9 mouse cellular contexts compared by ENCODE assay signal in the genomic region with DNA sequence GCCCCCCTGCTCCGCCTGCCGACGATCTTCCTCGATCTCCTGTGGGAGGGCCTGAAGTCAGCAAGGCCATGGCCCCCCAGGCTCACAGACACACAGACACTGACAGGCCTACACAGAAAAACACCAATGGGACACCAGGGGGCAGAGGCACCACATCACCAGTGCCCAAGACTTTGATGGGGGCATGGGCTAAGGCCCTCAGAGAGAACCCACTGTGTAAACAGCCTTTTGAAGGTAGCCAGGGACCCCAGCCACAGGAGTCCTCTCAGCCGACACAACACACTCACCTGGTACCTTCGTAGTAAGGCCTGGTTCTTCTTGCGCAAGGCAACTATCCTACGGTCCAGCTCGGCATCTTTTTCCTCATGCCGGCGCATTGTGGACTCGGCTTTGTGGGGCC. TPM values are rescaled to one million over a fixed set of nuclear protein-coding genes. Genes with fewer than 3 reads are reported as not detected.
DNase-seq lines count a peak whose midpoint lies in the region; ATAC-seq and TF ChIP-seq lines count a peak whose summit lies in the region.
"Had no signal": no experiment of that assay in that cellular context is flagged by ENCODE, and none has a peak within 500 bp of the region (broad histone marks: within the 10 kb centered on the region; RNA-seq: fewer than 3 reads in every experiment).

No protein-coding gene starts in this region.

- H3K27ac ChIP-seq in kidney, postnatal 0 days: peak overlapping the region; percentile 92
- H3K27ac ChIP-seq in brown adipose tissue, adult 24 weeks (replicated peaks; ENCODE audit: low read depth, low read length): peak overlapping the region; percentile 96
- peak overlapping the region; percentile 87 for H3K27ac ChIP-seq in hindbrain, embryonic 14.5 days

- peak overlapping the region; percentile 5 for H3ac ChIP-seq in myocyte (ENCODE audit: control insufficient read depth, insufficient read length)

- TF ChIP-seq POLR2A in myocyte (IDR thresholded peaks at IDR 0.05; ENCODE audit: insufficient read length, low read depth): peak; percentile 5

- ATAC-seq in kidney, postnatal 0 days (replicated peaks; ENCODE audit: low FRiP score, low read depth): no peak
- ATAC-seq in hindbrain, embryonic 14.5 days (ENCODE audit: low FRiP score): no peak

- no peak overlapping the region for H3K4me3 ChIP-seq in kidney, postnatal 0 days (replicated peaks; ENCODE audit: low read depth, low read length)
- peak overlapping the region; percentile 60 for H3K4me3 ChIP-seq in brown adipose tissue, adult 24 weeks (ENCODE audit: insufficient read depth, low read depth, low read length)
- no peak overlapping the region for H3K4me3 ChIP-seq in hindbrain, embryonic 14.5 days (replicated peaks; ENCODE audit: low read length)
- H3K4me3 ChIP-seq in myocyte: peak overlapping the region; percentile 58

- peaks cover 23% of the 10 kb centered on the region for H3K4me1 ChIP-seq in kidney, postnatal 0 days (replicated peaks; ENCODE audit: insufficient read depth, low read length)
- peaks cover 30% of the 10 kb centered on the region for H3K4me1 ChIP-seq in brown adipose tissue, adult 24 weeks (ENCODE audit: control insufficient read depth, insufficient read depth, insufficient read length, low read length)
- H3K4me1 ChIP-seq in hindbrain, embryonic 14.5 days (replicated peaks; ENCODE audit: control insufficient read depth, insufficient read depth, low read length): peaks cover 27% of the 10 kb centered on the region

- H3K9me3 ChIP-seq in kidney, postnatal 0 days (replicated peaks; ENCODE audit: low read length): no peaks in the 10 kb centered on the region
- no peaks in the 10 kb centered on the region for H3K9me3 ChIP-seq in hindbrain, embryonic 14.5 days (ENCODE audit: control insufficient read depth, low read length)
- H3K9me3 ChIP-seq: megakaryocyte, embryonic 14.5 days had no signal

- WGBS in kidney, postnatal 0 days: 87% methylated on average over 12 of the region's 12 CpGs
- WGBS in hindbrain, embryonic 14.5 days: 73% methylated on average over 12 of the region's 12 CpGs

- peak; percentile 36 for TF ChIP-seq CTCF in kidney, postnatal 0 days (IDR thresholded peaks at IDR 0.05; ENCODE audit: low read depth)

- H3K9ac ChIP-seq in kidney, postnatal 0 days (ENCODE audit: low read depth, low read length): peak overlapping the region; percentile 50; the same call in 1 of the 2 replicates
- H3K9ac ChIP-seq in hindbrain, embryonic 14.5 days: peak overlapping the region; percentile 54

- no peaks in the 10 kb centered on the region for H3K36me3 ChIP-seq in kidney, postnatal 0 days (ENCODE audit: insufficient read depth, low read length)
- no peaks in the 10 kb centered on the region for H3K36me3 ChIP-seq in hindbrain, embryonic 14.5 days (replicated peaks; ENCODE audit: control insufficient read depth, insufficient read depth)
- peaks cover 13% of the 10 kb centered on the region for H3K36me3 ChIP-seq in myocyte (ENCODE audit: control insufficient read depth, insufficient read depth)

- no peak for DNase-seq in kidney, postnatal 0 days (ENCODE audit: low spot score)
- DNase-seq in kidney, adult 9 months: no peak
- no peak for DNase-seq in hindbrain, embryonic 14.5 days (ENCODE audit: low spot score)
- DNase-seq in gastrocnemius, postnatal 4 days (ENCODE audit: low spot score in 2 of 2): no peak
- DNase-seq in cerebellum, adult 8-10 months: no peak
- no peak for DNase-seq in spleen, postnatal 36 days (ENCODE audit: low spot score in 2 of 2)

- H3K79me2 ChIP-seq in myocyte (ENCODE audit: control insufficient read depth, insufficient read depth): no peaks in the 10 kb centered on the region

- H3K27me3 ChIP-seq in kidney, postnatal 0 days (ENCODE audit: insufficient read depth, low read length): 0 out of 2 replicates have a peak, but pooled peaks cover 3% of the 10 kb centered on the region
- H3K27me3 ChIP-seq in hindbrain, embryonic 14.5 days (ENCODE audit: control insufficient read depth, insufficient read depth, low read length): no peaks in the 10 kb centered on the region
- no peaks in the 10 kb centered on the region for H3K27me3 ChIP-seq in myocyte (ENCODE audit: control insufficient read depth, insufficient read depth, insufficient read length)

- H3K4me2 ChIP-seq in kidney, postnatal 0 days (ENCODE audit: low read length): peak overlapping the region; percentile 53
- H3K4me2 ChIP-seq in hindbrain, embryonic 14.5 days (replicated peaks): peak overlapping the region; percentile 43
- H3K4me2 ChIP-seq in myocyte (ENCODE audit: low read depth): peak overlapping the region; percentile 99

TF ChIP-seq in myocyte, 11 proteins besides CTCF, POLR2A, EP300 and RAD21:
- TF ChIP-seq USF1 (IDR thresholded peaks at IDR 0.05; ENCODE audit: low read depth) (no peak), CEBPB (IDR thresholded peaks at IDR 0.05; ENCODE audit: insufficient read depth, poor library complexity, severe bottlenecking) (peak; percentile 35; the same call in 1 of the 2 replicates), REST (IDR thresholded peaks at IDR 0.05; ENCODE audit: insufficient read depth, insufficient read length) (no peak)

RNA-seq across cellular contexts. Expression of a gene that starts 1.1 kb away (rescaled TPM):
- polyA plus RNA-seq in kidney, postnatal 0 days (2015; fragmentation: Nextera tagmentation; extraction: Ambion mirVana): 0.91 and 0.95 TPM in 2 replicates
- 4.0 and 4.8 TPM in 2 replicates for polyA plus RNA-seq in brown adipose tissue, adult 24 weeks (2012; ENCODE audit: insufficient read depth, insufficient read length, missing spikeins)
- 0.48 and 0.87 TPM in 2 replicates for polyA plus RNA-seq in hindbrain, embryonic 14.5 days (2014; fragmentation: Nextera tagmentation; extraction: Ambion mirVana)
- polyA plus RNA-seq in myocyte (2012; fragmentation: generic; extraction: Trizol): 9.0 TPM
- 10 to 100 TPM; 11.0 to 12.8 TPM for total RNA-seq in gastrocnemius, postnatal 4 days (2021)

RNA-seq across cellular contexts. Expression of a gene that starts 11.2 kb away (rescaled TPM):
- polyA plus RNA-seq in kidney, postnatal 0 days (2015; fragmentation: Nextera tagmentation; extraction: Ambion mirVana): not detected in 2 replicates
- not detected in 2 replicates for polyA plus RNA-seq in brown adipose tissue, adult 24 weeks (2012; ENCODE audit: insufficient read depth, insufficient read length, missing spikeins)
- not detected in 2 replicates for polyA plus RNA-seq in hindbrain, embryonic 14.5 days (2014; fragmentation: Nextera tagmentation; extraction: Ambion mirVana)
- polyA plus RNA-seq in myocyte (2012; fragmentation: generic; extraction: Trizol): not detected
- total RNA-seq in gastrocnemius, postnatal 4 days (2021): not detected

RNA-seq across cellular contexts. Expression of a gene that starts 15.8 kb away (rescaled TPM):
- polyA plus RNA-seq in kidney, postnatal 0 days (2015; fragmentation: Nextera tagmentation; extraction: Ambion mirVana): 16.1 and 16.8 TPM in 2 replicates
- polyA plus RNA-seq in brown adipose tissue, adult 24 weeks (2012; ENCODE audit: insufficient read depth, insufficient read length, missing spikeins): 41.7 and 48.7 TPM in 2 replicates
- polyA plus RNA-seq in hindbrain, embryonic 14.5 days (2014; fragmentation: Nextera tagmentation; extraction: Ambion mirVana): 29.5 and 30.6 TPM in 2 replicates
- polyA plus RNA-seq in myocyte (2012; fragmentation: generic; extraction: Trizol): 10.5 TPM
- total RNA-seq in gastrocnemius, postnatal 4 days (2021): 10 to 100 TPM in 1 of 2 experiments, 1 to 10 TPM in 1; 9.5 to 11.5 TPM

RNA-seq across cellular contexts. Expression of a gene that starts 18.2 kb away (rescaled TPM):
- polyA plus RNA-seq in kidney, postnatal 0 days (2015; fragmentation: Nextera tagmentation; extraction: Ambion mirVana): 0.01 and 0.05 TPM in 2 replicates
- polyA plus RNA-seq in brown adipose tissue, adult 24 weeks (2012; ENCODE audit: insufficient read depth, insufficient read length, missing spikeins): 0.32 and 0.38 TPM in 2 replicates
- polyA plus RNA-seq in hindbrain, embryonic 14.5 days (2014; fragmentation: Nextera tagmentation; extraction: Ambion mirVana): 65.8 and 79.2 TPM in 2 replicates
- polyA plus RNA-seq in myocyte (2012; fragmentation: generic; extraction: Trizol): 0.06 TPM
- total RNA-seq in gastrocnemius, postnatal 4 days (2021): under 1 TPM; 0.13 to 0.15 TPM

RNA-seq across cellular contexts. Expression of a gene that starts 33.1 kb away (rescaled TPM):
- polyA plus RNA-seq in kidney, postnatal 0 days (2015; fragmentation: Nextera tagmentation; extraction: Ambion mirVana): 1.3 and 1.4 TPM in 2 replicates
- 0.67 and 0.71 TPM in 2 replicates for polyA plus RNA-seq in brown adipose tissue, adult 24 weeks (2012; ENCODE audit: insufficient read depth, insufficient read length, missing spikeins)
- polyA plus RNA-seq in hindbrain, embryonic 14.5 days (2014; fragmentation: Nextera tagmentation; extraction: Ambion mirVana): 0.54 and 0.69 TPM in 2 replicates
- not detected for polyA plus RNA-seq in myocyte (2012; fragmentation: generic; extraction: Trizol)
- 1 to 10 TPM; 1.1 to 1.3 TPM for total RNA-seq in gastrocnemius, postnatal 4 days (2021)

Comparison
In these comparisons a context has a peak if more than half of its experiments do, and no peak if none do; other contexts are left out.
1. H3K4me2 ChIP-seq: peak in every context shown above with its lines; median percentile 99 in myocyte; 53 in kidney, postnatal 0 days; 43 in hindbrain, embryonic 14.5 days.
2. H3K4me3 ChIP-seq: peak in brown adipose tissue, adult 24 weeks (single experiment) and myocyte (single experiment); none in kidney, postnatal 0 days (single experiment) and hindbrain, embryonic 14.5 days (single experiment).
3. Peak in every context shown above with its lines, with median percentiles within 50 percentile points of each other: H3K27ac ChIP-seq.